Mouse (Mus musculus): ENCODE measurements at regions not wholly inside any gene's neighbourhood (a gene's known extent, or its start where the extent isn't known, plus 50 kb on each side); places are given as distances from the start of the nearest gene placed in this dataset.

- no peak for TF ChIP-seq TAL1 (IDR thresholded peaks at IDR 0.05; ENCODE audit: low read length)
- no peak for TF ChIP-seq GATA1 (IDR thresholded peaks at IDR 0.05; ENCODE audit: low read length)
These were observed 362.7 kb upstream of the Sall1 start for GRCm38 (mm10) chr8:89406688-89407087.

Measured in erythroblast, embryonic 14.5 days (primary cell).